Mouse (Mus musculus): ENCODE measurements around the gene 9430015G10Rik. TPM values are rescaled to one million over a fixed set of nuclear protein-coding genes. Genes with fewer than 3 reads are reported as not detected.
"Not testable (repeated sequence)": the region's sequence is repeated elsewhere in the genome, so short reads cannot be mapped to it uniquely, and the experiment has no call there.

The 9430015G10Rik gene
- polyA plus RNA-seq, 1 experiment, result 38.7 TPM

GRCm38 (mm10) chr4:156096191-156096590 lies 13.6 kb upstream of the 9430015G10Rik start:
- no peak for DNase-seq (ENCODE audit: extremely low spot score in 1 of 2, low spot score in 1 of 2)

DNA sequence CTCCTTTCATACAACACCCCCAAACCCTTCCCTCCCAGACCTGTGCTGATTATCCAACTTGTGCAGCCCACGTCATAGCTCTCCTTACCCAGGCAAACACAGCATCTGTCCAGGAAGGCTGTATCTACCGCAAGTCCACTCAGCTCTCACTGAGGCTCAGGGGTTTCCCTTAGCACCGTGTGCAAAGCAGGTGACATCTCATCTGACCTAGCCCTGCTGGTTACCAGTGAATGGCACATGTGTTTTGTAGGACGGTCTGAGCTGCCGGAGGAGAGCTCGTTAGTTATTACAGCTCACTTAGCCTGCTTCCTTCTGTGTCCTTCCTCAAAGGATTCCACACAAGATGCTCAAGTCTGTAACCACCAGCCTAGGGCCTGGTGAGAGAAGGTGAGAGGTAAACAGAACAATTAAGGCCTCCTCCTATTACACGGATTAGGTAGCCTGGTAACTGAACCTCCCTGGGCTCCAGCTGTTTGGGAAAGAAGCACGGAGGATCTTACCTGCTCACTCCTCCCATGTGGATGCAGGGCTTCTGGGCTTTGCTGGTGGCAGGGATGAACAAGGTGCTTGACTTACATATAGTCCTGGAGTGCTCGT lies 11.9 kb upstream of the 9430015G10Rik start:
- DNase-seq (ENCODE audit: extremely low spot score in 1 of 2, low spot score in 1 of 2), result no peak

DNA sequence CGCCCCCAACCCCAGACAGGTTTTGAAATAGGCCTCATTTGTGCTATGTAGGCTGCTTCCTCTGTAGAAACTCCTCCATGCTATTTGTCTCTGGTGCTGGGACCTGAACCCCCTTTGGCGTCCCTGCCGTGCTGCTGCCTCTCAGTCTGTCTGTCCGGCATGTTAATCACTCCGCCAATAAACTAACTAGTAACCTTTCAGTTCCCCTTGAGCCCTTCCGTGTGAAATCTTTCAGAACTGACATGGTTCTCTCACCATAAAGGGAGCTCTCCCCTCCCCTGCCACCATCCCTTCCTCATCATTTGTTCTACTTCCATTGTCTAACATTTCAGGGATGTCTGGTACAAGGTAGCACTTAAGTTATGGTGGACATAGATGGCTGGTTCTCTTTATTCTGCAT lies 10.4 kb upstream of the 9430015G10Rik start:
- no peak for DNase-seq (ENCODE audit: extremely low spot score in 1 of 2, low spot score in 1 of 2)

DNA sequence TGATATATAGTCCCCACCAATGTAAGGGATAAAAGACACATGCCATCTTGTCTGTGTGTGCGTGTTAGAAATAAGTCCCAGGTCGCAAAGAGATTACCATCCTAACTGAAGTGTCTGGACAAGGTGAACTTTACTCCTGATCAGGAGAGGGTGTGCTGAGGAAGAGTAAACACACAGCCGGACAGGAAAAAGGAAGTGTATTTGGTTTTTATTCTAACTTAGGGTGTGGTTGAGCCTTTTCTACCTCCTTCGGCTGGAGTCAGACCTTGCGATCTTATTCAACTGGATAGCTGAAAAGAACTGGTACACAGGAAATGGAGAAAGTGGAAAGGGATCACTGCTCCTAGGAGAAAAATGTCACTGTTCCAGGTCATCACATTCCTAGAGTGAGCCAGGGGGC lies 9.3 kb upstream of the 9430015G10Rik start:
- DNase-seq (ENCODE audit: extremely low spot score in 1 of 2, low spot score in 1 of 2), result no peak

GRCm38 (mm10) chr4:156101481-156101903 lies 8.3 kb upstream of the 9430015G10Rik start:
- DNase-seq (ENCODE audit: extremely low spot score in 1 of 2, low spot score in 1 of 2), result no peak

GRCm38 (mm10) chr4:156103342-156103741 lies 6.4 kb upstream of the 9430015G10Rik start:
- DNase-seq (ENCODE audit: extremely low spot score in 1 of 2, low spot score in 1 of 2), result no peak

GRCm38 (mm10) chr4:156108606-156109546 lies 906 bp upstream of the 9430015G10Rik start:
- DNase-seq (ENCODE audit: extremely low spot score in 1 of 2, low spot score in 1 of 2), result peak; percentile 7 to 37

GRCm38 (mm10) chr4:156124077-156124476 lies 14.3 kb downstream of the 9430015G10Rik start:
- DNase-seq (ENCODE audit: extremely low spot score in 1 of 2, low spot score in 1 of 2), result no peak

DNA sequence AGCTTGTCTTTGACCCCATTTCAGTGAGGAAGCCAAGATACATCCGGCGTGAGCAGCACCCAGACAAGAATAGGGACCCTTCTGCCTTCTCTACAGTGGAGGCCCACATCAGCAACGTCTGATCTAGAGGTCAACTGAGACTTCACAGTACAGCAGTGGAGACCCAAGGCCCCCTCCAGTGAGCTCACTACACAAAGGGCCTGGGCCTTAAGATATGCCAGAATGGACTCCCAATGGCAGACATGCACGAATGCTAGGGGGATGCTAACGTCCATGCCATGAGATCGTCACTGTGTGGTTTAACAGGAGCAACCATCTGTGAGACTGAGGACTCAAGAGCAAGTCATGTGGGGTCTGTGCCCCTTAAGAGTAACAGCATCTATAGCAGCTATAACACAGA lies 15.6 kb downstream of the 9430015G10Rik start:
- DNase-seq (ENCODE audit: extremely low spot score in 1 of 2, low spot score in 1 of 2), result no peak

DNA sequence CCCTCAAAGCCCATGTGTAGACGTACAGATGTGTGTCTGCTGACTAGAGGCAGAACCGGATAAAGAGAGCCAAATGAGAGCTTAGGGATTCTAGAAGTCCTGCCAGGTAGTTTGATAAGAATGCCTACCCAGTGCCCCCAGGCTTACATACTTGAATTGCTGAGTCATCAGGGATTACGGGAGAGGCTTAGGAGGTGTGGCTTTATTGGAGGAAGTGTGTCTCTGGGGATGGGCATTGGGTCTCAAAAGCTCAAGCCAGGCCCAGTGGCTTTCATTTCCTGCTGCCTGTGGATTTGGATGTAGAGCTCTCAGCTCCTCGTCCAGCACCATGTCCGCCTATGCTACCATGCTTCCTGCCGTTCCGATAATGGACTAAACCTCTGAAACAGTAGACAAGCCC lies 17.1 kb downstream of the 9430015G10Rik start:
- no peak for DNase-seq (ENCODE audit: extremely low spot score in 1 of 2, low spot score in 1 of 2)

GRCm38 (mm10) chr4:156128746-156129145 lies 19.0 kb downstream of the 9430015G10Rik start:
- no peak for DNase-seq (ENCODE audit: extremely low spot score in 1 of 2, low spot score in 1 of 2)

DNA sequence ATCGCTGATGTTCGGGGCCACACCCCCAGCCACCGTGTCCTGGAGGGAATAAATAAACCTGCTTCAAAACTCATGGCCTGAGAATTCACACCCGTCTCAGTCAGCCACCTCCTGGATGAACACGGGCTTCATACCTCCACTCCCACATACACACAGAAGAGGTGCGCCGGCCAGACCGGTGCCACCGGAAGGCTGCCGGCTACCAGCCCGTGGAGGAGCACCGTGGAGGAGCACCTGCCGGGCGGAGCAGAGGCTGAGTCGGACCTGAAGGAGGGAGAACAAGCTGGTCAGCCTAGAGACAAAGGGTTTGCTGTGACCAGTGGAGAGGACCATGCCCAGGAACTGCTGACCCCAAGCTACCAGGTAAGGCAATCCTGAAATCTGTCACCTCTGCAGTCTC lies 20.7 kb downstream of the 9430015G10Rik start, which contains the start of gene Rnf223:
Gene Rnf223 (plus strand): TSS at position 78 of the 400 bp plus-strand sequence.
- DNase-seq (ENCODE audit: extremely low spot score in 1 of 2, low spot score in 1 of 2), result no peak

DNA sequence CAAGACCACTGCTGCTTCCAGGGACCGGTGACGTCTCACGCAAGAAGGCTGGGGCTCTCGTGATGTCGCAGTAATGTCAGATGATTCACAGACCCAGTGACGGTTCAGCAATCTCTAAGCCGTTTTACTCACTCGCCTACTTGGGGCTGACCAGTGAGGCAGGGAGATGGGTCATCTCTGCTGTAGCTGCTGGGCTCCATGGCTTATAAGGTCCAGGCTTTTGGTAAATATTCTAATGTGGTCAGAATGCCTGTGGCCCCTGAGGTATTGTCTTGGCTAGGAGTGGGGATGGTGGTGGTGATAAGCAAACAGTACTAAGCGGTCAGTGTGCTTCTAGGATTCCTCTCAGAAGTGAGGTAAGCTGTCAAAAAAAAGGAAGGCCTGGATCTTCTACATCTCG lies 21.2 kb downstream of the 9430015G10Rik start:
- DNase-seq (ENCODE audit: extremely low spot score in 1 of 2, low spot score in 1 of 2), result no peak

DNA sequence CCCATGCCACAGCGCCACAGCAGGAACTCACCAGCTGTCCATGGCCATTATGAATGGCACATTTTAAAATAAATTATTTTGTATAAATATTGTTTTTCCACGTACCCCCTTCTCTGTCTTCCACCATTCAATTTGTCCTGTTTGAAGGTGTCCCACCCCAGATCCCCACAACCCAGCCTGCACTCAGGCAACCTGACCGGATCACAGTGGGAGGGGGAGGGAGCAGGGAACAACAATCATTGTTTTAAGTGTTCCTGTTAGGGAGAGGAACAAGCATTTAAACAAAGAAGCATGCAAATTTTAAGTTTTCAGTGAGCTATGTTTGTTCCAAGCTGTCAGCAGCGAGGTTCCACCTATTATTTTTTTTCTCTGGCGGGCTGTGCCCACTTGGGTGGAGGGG lies 23.6 kb downstream of the 9430015G10Rik start:
- DNase-seq (ENCODE audit: extremely low spot score in 1 of 2, low spot score in 1 of 2), result no peak

DNA sequence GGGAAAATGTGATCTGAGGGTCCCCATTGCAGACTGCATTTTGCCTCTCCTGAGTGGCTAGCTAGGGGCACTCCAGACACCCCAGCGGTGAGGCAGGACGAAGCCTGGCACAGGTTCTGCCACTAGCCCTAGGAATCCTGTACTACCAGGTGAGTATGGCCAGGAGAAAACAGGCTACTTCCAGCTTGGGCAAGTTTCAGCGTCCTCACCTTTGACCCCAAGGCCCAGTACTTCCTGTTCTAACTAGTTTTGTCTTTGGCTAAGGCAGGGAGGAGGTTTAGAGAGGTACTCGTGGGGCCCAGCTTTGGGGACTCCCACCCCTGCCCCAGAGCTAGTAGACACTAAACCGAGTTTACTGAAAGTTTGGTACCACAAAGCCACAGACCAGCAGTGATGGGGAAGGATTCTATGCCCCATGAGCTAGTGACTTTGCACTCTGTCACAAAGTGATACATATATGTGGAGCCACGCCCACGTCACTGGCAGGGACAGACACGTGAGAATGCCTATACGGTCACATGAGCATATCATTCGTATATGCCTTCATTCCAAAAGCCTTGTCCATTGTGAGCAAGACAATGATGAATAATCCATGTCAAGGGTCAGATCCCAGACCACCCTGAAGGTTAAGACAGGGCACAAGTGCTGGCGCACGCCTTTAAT lies 24.3 kb downstream of the 9430015G10Rik start:
- DNase-seq (ENCODE audit: extremely low spot score in 1 of 2, low spot score in 1 of 2), result no peak

- no peak for DNase-seq (ENCODE audit: extremely low spot score in 1 of 2, low spot score in 1 of 2)
Observed at GRCm38 (mm10) chr4:156135112-156135511, 25.3 kb downstream of the 9430015G10Rik start.

- no peak for DNase-seq (ENCODE audit: extremely low spot score in 1 of 2, low spot score in 1 of 2)
Observed at GRCm38 (mm10) chr4:156135801-156136200, 26.0 kb downstream of the 9430015G10Rik start.

DNA sequence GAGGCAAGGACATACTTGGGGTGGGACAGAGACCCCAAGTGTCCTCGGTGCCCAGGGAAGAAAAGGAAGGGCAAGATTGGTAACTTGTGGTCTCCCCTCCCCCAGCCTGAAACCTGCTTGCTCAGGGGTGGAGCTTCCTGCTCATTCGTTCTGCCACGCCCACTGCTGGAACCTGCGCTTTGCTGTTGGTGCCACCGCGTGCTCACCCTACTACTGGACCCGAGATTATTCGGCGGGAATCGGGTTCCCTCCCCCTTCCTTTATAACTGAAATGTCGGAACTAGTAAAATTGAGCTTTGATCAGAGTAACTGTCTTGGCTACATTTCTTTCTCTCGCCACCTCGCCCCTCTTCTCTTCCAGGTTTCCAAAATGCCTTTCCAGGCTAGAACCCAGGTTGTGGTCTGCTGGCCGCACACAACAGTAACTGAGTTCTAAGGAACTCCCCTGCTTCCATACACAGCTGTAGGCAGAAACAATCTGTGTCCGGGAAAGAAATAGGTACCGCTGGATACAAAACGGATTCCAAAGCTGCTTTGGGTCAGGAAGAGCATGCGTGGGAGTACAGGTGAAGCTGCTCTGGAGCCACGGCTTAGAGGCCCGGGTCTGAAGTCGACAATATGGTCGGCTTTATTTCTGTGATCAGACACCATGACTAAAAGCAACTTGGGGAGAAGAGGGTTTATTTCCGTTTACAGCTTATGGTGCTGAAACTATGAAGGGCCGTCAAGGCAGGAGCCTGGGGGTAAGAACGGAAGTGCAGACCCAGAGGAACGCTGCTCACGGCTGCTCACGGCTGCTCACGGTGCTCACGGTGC lies 26.7 kb downstream of the 9430015G10Rik start:
- DNase-seq (ENCODE audit: extremely low spot score in 1 of 2, low spot score in 1 of 2), result no peak

GRCm38 (mm10) chr4:156150887-156151286 lies 41.1 kb downstream of the 9430015G10Rik start:
- DNase-seq (ENCODE audit: extremely low spot score in 1 of 2, low spot score in 1 of 2), result not testable (repeated sequence)

GRCm38 (mm10) chr4:156154771-156155170 lies 45.0 kb downstream of the 9430015G10Rik start:
- no peak for DNase-seq (ENCODE audit: extremely low spot score in 1 of 2, low spot score in 1 of 2)

Measured in frontal cortex, adult 2 months (tissue).